Mouse (Mus musculus) ES-Bruce4 (cell line): ENCODE measurements around the gene Gm10277.

ENCODE experiments used
- CTCF ChIP-seq: IDR thresholded peaks from one replicate; pipeline ENCODE4 v1.8.1; 2011; ENCODE audit warnings: low read depth, low read length
- POLR2A ChIP-seq: IDR thresholded peaks from one replicate; pipeline ENCODE4 v1.8.1; 2011; ENCODE audit warnings: low read length; ENCODE audit not compliant: insufficient read depth

GRCm38 (mm10) chr11:77791241-77791727 is 3.7 kb upstream of the Gm10277 start:
- TF ChIP-seq POLR2A (no peak), CTCF (no peak)
